In genomic region chr6:120788904-120789303, GRCm38 (mm10) we compare ENCODE assay signal across 12 mouse cellular contexts. TPM values are rescaled to one million over a fixed set of nuclear protein-coding genes. Genes with fewer than 3 reads are reported as not detected.
DNase-seq lines count a peak whose midpoint lies in the region; ATAC-seq and TF ChIP-seq lines count a peak whose summit lies in the region.
"Had no signal": no experiment of that assay in that cellular context is flagged by ENCODE, and none has a peak within 500 bp of the region (broad histone marks: within the 10 kb centered on the region; RNA-seq: fewer than 3 reads in every experiment).

No protein-coding gene starts in this region.

- H3K9me3 ChIP-seq in heart, postnatal 0 days (replicated peaks; ENCODE audit: control insufficient read depth, low read length): no peaks in the 10 kb centered on the region
- H3K9me3 ChIP-seq in MEL (replicated peaks; ENCODE audit: insufficient read depth, low read length): no peaks in the 10 kb centered on the region

- H3K9ac ChIP-seq in heart, postnatal 0 days (replicated peaks; ENCODE audit: low read depth, low read length): no peak overlapping the region
- no peak overlapping the region for H3K9ac ChIP-seq in MEL (ENCODE audit: control insufficient read depth, low read depth, low read length, poor library complexity, severe bottlenecking)

- H3K27me3 ChIP-seq in heart, postnatal 0 days (ENCODE audit: control insufficient read depth, insufficient read depth, low read length): no peaks in the 10 kb centered on the region
- H3K27me3 ChIP-seq in MEL (ENCODE audit: control insufficient read depth in 1 of 2, insufficient read depth in 2 of 2, low read length in 2 of 2): no peaks in the 10 kb centered on the region
- H3K27me3 ChIP-seq: Patski had no signal

- no peak for TF ChIP-seq POLR2A in MEL (IDR thresholded peaks at IDR 0.05; ENCODE audit: control insufficient read depth in 1 of 2, insufficient read depth in 1 of 2, low read depth in 1 of 2, low read length in 2 of 2, poor library complexity in 1 of 2)

- no peak overlapping the region for H3K4me3 ChIP-seq in heart, postnatal 0 days (ENCODE audit: low read depth, low read length)
- H3K4me3 ChIP-seq in MEL (ENCODE audit: control insufficient read depth in 1 of 2, insufficient read depth in 1 of 2, low read depth in 2 of 2, low read length in 2 of 2): no peak overlapping the region

- no peaks in the 10 kb centered on the region for H3K79me2 ChIP-seq in MEL (ENCODE audit: control insufficient read depth, insufficient read depth, low read length, poor library complexity)

- peak; percentile 56 for TF ChIP-seq RAD21 in MEL (IDR thresholded peaks at IDR 0.05; ENCODE audit: low read depth, low read length)

- H3K4me2 ChIP-seq in heart, postnatal 0 days (ENCODE audit: low read depth, low read length): no peak overlapping the region

- no peak overlapping the region for H3K27ac ChIP-seq in heart, postnatal 0 days (ENCODE audit: low read depth)
- H3K27ac ChIP-seq in MEL (ENCODE audit: control insufficient read depth, low read depth, low read length): no peak overlapping the region

- H3K4me1 ChIP-seq in heart, postnatal 0 days (ENCODE audit: control insufficient read depth, insufficient read depth): no peaks in the 10 kb centered on the region
- peaks cover 9 to 33% of the 10 kb centered on the region in 2 experiments for H3K4me1 ChIP-seq in MEL (ENCODE audit: control insufficient read depth in 1 of 2, insufficient read depth in 2 of 2, low read length in 2 of 2)

- H3K36me3 ChIP-seq in heart, postnatal 0 days (replicated peaks; ENCODE audit: control insufficient read depth, insufficient read depth, low read length): peaks cover 25% of the 10 kb centered on the region
- peaks cover 1 to 17% of the 10 kb centered on the region in 2 experiments; a peak in 2 of 4 replicates for H3K36me3 ChIP-seq in MEL (ENCODE audit: control insufficient read depth in 1 of 2, insufficient read depth in 2 of 2, low read length in 2 of 2)

- DNase-seq in heart, postnatal 0 days (ENCODE audit: low spot score): no peak
- no peak for DNase-seq in heart, adult 11 months
- DNase-seq in 3T3-L1 (ENCODE audit: low read depth, low spot score): peak; percentile 77
- peak; percentile 75 for DNase-seq in MEL (ENCODE audit: low read depth, low spot score)
- peak; percentile 49 for DNase-seq in embryo, embryonic 11 days
- DNase-seq in kidney, postnatal 25 days: no peak
- DNase-seq in kidney, adult 11 months: no peak
- DNase-seq in testis, postnatal 14 days (ENCODE audit: low spot score): no peak
- DNase-seq: layer of hippocampus, adult 9-11 months had no signal

- TF ChIP-seq CTCF in heart, postnatal 0 days (IDR thresholded peaks at IDR 0.05; ENCODE audit: low read depth): peak; percentile 23; the same call in 1 of the 2 replicates
- peak in 2 of 3 experiments; percentile 34 to 60; a peak in 3 of 6 replicates for TF ChIP-seq CTCF in MEL (IDR thresholded peaks at IDR 0.05 in 2 of 3, conservative IDR thresholded peaks at IDR 0.05 in 1 of 3; ENCODE audit: control insufficient read depth in 1 of 3, insufficient read depth in 1 of 3, low read depth in 2 of 3, low read length in 3 of 3, poor library complexity in 1 of 3, severe bottlenecking in 1 of 3)

- ATAC-seq in heart, postnatal 0 days (ENCODE audit: insufficient read depth, low read depth): no peak
- ATAC-seq: Patski had no signal

- TF ChIP-seq EP300 in heart, postnatal 0 days (IDR thresholded peaks at IDR 0.05; ENCODE audit: low read depth): no peak
- no peak for TF ChIP-seq EP300 in MEL (IDR thresholded peaks at IDR 0.05; ENCODE audit: low read depth in 1 of 2, low read length in 2 of 2)

TF ChIP-seq in MEL, 35 proteins besides CTCF, POLR2A, EP300 and RAD21:
- TF ChIP-seq KAT2A (conservative IDR thresholded peaks at IDR 0.05; ENCODE audit: low read depth, low read length) (no peak), POLR2AphosphoS5 (IDR thresholded peaks at IDR 0.05; ENCODE audit: borderline replicate concordance, low read depth, low read length) (no peak), CHD1 (IDR thresholded peaks at IDR 0.05; ENCODE audit: low read depth, low read length) (no peak), SIN3A (IDR thresholded peaks at IDR 0.05; ENCODE audit: low read length) (peak; percentile 48; the same call in 1 of the 2 replicates), MYC (IDR thresholded peaks at IDR 0.05; ENCODE audit: low read depth, low read length) (0 out of 2 replicates have a peak, but pooled peaks have one; percentile 51), MXI1 (IDR thresholded peaks at IDR 0.05; ENCODE audit: low read depth, low read length) (peak; percentile 41; the same call in 1 of the 2 replicates), SMC3 (IDR thresholded peaks at IDR 0.05; ENCODE audit: low read depth, low read length) (peak; percentile 58), NELFE (IDR thresholded peaks at IDR 0.05; ENCODE audit: low read depth, low read length) (no peak), ZNF384 (IDR thresholded peaks at IDR 0.05; ENCODE audit: low read depth, low read length) (peak; percentile 95), MAX (IDR thresholded peaks at IDR 0.05; ENCODE audit: low read length) (0 out of 2 replicates have a peak, but pooled peaks have one; percentile 33), ZC3H11A (IDR thresholded peaks at IDR 0.05; ENCODE audit: low read depth, low read length) (peak; percentile 33), HCFC1 (IDR thresholded peaks at IDR 0.05; ENCODE audit: low read depth, low read length) (no peak), USF1 (IDR thresholded peaks at IDR 0.05; ENCODE audit: low read depth, low read length) (no peak), ZMIZ1 (IDR thresholded peaks at IDR 0.05; ENCODE audit: low read depth, low read length) (no peak)

RNA-seq across cellular contexts. Expression of gene Slc25a18, which starts 15.5 kb away (rescaled TPM):
- 0.31 TPM in 1 of 2 replicates, not detected in the other for total RNA-seq in heart, postnatal 0 days (2014; rRNA removed; ENCODE audit: low replicate concordance)
- polyA plus RNA-seq in heart, postnatal 0 days (2015; fragmentation: Nextera tagmentation; extraction: Ambion mirVana): 0.26 and 0.58 TPM in 2 replicates
- 0.12 TPM in 1 of 2 replicates, not detected in the other for total RNA-seq in MEL (2012; rRNA removed)
- polyA plus RNA-seq in MEL (2012; ENCODE audit: insufficient read depth in 1 of 2, insufficient read length in 2 of 2, low read depth in 1 of 2, low replicate concordance in 2 of 2, missing spikeins in 1 of 2): under 1 TPM in 1 of 2 experiments, not detected in 1; 0.57 TPM
- total RNA-seq: gastrocnemius, adult 18-20 months; hematopoietic stem cell, adult 5-6 weeks had no signal

RNA-seq across cellular contexts. Expression of gene Atp6v1e1, which starts 33.7 kb away (rescaled TPM):
- total RNA-seq in heart, postnatal 0 days (2014; rRNA removed; ENCODE audit: low replicate concordance): 126 and 129 TPM in 2 replicates
- 172 and 173 TPM in 2 replicates for polyA plus RNA-seq in heart, postnatal 0 days (2015; fragmentation: Nextera tagmentation; extraction: Ambion mirVana)
- 100 and 123 TPM in 2 replicates for total RNA-seq in MEL (2012; rRNA removed)
- 100 to 1,000 TPM in 1 of 2 experiments, not detected in 1; 129 TPM for polyA plus RNA-seq in MEL (2012; ENCODE audit: insufficient read depth in 1 of 2, insufficient read length in 2 of 2, low read depth in 1 of 2, low replicate concordance in 2 of 2, missing spikeins in 1 of 2)

RNA-seq across cellular contexts. Expression of gene Bcl2l13, which starts 47.1 kb away (rescaled TPM):
- total RNA-seq in heart, postnatal 0 days (2014; rRNA removed; ENCODE audit: low replicate concordance): 30.9 and 75.4 TPM in 2 replicates
- 29.4 and 32.4 TPM in 2 replicates for polyA plus RNA-seq in heart, postnatal 0 days (2015; fragmentation: Nextera tagmentation; extraction: Ambion mirVana)
- total RNA-seq in MEL (2012; rRNA removed): 48.0 and 49.9 TPM in 2 replicates
- 10 to 100 TPM in 1 of 2 experiments, not detected in 1; 43.7 TPM for polyA plus RNA-seq in MEL (2012; ENCODE audit: insufficient read depth in 1 of 2, insufficient read length in 2 of 2, low read depth in 1 of 2, low replicate concordance in 2 of 2, missing spikeins in 1 of 2)

Comparison
In these comparisons a context has a peak if more than half of its experiments do, and no peak if none do; other contexts are left out.
1. DNase-seq: peak in 3T3-L1 (single experiment), MEL (single experiment) and embryo, embryonic 11 days (single experiment); none in heart, postnatal 0 days (single experiment), heart, adult 11 months (single experiment), kidney, postnatal 25 days (0 of 2), kidney, adult 11 months (single experiment) and testis, postnatal 14 days (single experiment).